Mouse (Mus musculus): Measurements from ENCODE around the gene Rc3h1. TPM values are rescaled to one million over a fixed set of nuclear protein-coding genes. Genes with fewer than 3 reads are reported as not detected.
"Not testable (repeated sequence)": the region's sequence is repeated elsewhere in the genome, so short reads cannot be mapped to it uniquely, and the experiment has no call there.

Gene Rc3h1
- 3.9 and 4.8 TPM in 2 replicates for polyA plus RNA-seq (2015; fragmentation: Nextera tagmentation; extraction: Ambion mirVana)

GRCm38 (mm10) chr1:160906057-160906557, at the start of gene Rc3h1:
Gene Rc3h1, plus strand, starts transcription at chr1:160906418.
- Histone ChIP-seq H3K9ac (peak within 1 kb of the TSS; percentile 99), H3K9me3 (replicated peaks) (no peaks in the 10 kb centered on the region), H3K4me2 (peak within 1 kb of the TSS; percentile 81), H3K4me3 (replicated peaks) (peak within 1 kb of the TSS; percentile 98), H3K36me3 (replicated peaks) (no peaks in the 10 kb centered on the region), H3K4me1 (replicated peaks) (peaks cover 37% of the 10 kb centered on the region), H3K27ac (replicated peaks) (peak within 1 kb of the TSS; percentile 96), H3K27me3 (peaks cover 15% of the 10 kb centered on the region; the same call in 1 of the 2 replicates)
- peak; percentile 96 for ATAC-seq (ENCODE audit: insufficient read depth)
- under 1% methylated on average over 45 of the region's 45 CpGs for WGBS (ENCODE audit: insufficient replicate concordance)

- no peaks in the 10 kb centered on the region for H3K27me3 ChIP-seq
- no peak overlapping the region for H3K27ac ChIP-seq (replicated peaks)
- no peaks in the 10 kb centered on the region for H3K9me3 ChIP-seq (replicated peaks)
- H3K9ac ChIP-seq, result no peak overlapping the region
- H3K36me3 ChIP-seq (replicated peaks), result no peaks in the 10 kb centered on the region
- no peaks in the 10 kb centered on the region for H3K4me1 ChIP-seq (replicated peaks)
- no peak overlapping the region for H3K4me2 ChIP-seq
- ATAC-seq (ENCODE audit: insufficient read depth), result no peak
- 55% methylated on average over 3 of the region's 3 CpGs for WGBS (ENCODE audit: insufficient replicate concordance)
- no peak overlapping the region for H3K4me3 ChIP-seq (replicated peaks)
Observed at GRCm38 (mm10) chr1:160858132-160858531, 48.1 kb upstream of the Rc3h1 start.

DNA sequence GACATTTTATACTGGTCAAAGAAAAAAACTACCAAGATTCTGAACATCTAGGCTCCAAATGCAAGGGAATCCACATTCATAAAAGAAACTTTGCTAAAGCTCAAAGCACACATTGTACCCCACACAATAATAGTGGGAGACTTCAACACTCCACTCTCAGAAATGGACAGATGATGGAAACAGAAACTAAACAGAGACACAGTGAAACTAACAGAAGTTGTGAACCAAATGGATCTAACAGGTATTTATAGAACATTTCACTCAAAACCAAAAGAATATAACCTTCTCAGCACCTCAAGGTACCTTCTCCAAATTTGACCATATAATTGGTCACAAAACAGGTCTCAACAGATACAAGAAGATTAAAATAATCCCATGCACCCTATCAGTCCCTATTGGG, 46.3 kb upstream of the Rc3h1 start:
- not testable (repeated sequence) for H3K9ac ChIP-seq; ATAC-seq (ENCODE audit: insufficient read depth); H3K27me3 ChIP-seq; H3K4me2 ChIP-seq; H3K4me1 ChIP-seq (replicated peaks); H3K9me3 ChIP-seq (replicated peaks); H3K4me3 ChIP-seq (replicated peaks); H3K36me3 ChIP-seq (replicated peaks); H3K27ac ChIP-seq (replicated peaks)

DNA sequence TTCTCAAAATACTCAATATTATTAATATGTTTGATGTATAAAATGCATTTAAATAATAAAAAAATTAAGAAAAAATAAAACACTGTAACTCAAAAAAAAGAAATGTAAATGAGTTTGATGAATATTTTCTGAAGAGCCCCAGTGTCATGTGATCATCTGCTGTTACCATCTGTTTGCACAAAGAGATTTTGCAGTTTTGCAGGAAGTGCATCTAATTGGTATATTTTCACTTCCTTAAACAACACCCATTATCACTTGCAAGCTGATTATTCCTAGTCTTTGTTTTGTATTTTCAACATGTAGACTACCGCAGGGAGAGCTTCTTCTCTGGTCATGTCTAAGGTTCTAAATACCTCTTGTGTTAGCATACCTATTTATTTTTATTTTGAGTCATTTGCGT, 45.1 kb upstream of the Rc3h1 start:
- 76% methylated on average over 2 of the region's 2 CpGs for WGBS (ENCODE audit: insufficient replicate concordance)
- H3K27ac ChIP-seq (replicated peaks), result no peak overlapping the region
- no peak overlapping the region for H3K4me3 ChIP-seq (replicated peaks)
- H3K36me3 ChIP-seq (replicated peaks), result no peaks in the 10 kb centered on the region
- no peak overlapping the region for H3K9ac ChIP-seq
- no peaks in the 10 kb centered on the region for H3K27me3 ChIP-seq
- ATAC-seq (ENCODE audit: insufficient read depth), result no peak
- no peaks in the 10 kb centered on the region for H3K4me1 ChIP-seq (replicated peaks)
- no peak overlapping the region for H3K4me2 ChIP-seq
- H3K9me3 ChIP-seq (replicated peaks), result no peaks in the 10 kb centered on the region

DNA sequence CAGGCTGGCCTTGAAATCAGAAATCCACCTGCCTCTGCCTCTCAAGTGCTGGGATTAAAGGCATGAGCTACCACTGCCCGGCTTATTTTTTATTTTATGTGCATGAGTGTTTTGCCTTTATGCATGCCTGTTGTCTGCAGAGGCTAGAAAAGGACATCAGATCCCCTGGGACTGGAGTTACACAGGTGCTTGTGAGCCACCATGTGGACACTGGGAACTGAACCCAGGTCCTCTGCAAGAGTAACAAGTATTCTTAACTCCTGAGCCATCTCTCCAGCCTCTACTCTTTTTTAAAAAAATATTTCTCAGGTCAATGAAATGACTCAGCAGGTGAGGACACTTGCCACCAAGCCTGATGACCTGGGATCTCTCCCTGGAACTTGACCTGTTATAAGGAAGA, 44.6 kb upstream of the Rc3h1 start:
- Histone ChIP-seq H3K4me1 (replicated peaks) (no peaks in the 10 kb centered on the region), H3K9ac (no peak overlapping the region), H3K9me3 (replicated peaks) (no peaks in the 10 kb centered on the region), H3K27me3 (no peaks in the 10 kb centered on the region), H3K27ac (replicated peaks) (no peak overlapping the region), H3K4me3 (replicated peaks) (no peak overlapping the region), H3K36me3 (replicated peaks) (no peaks in the 10 kb centered on the region), H3K4me2 (no peak overlapping the region)
- 61% methylated on average over 1 of the region's 1 CpGs for WGBS (ENCODE audit: insufficient replicate concordance)
- ATAC-seq (ENCODE audit: insufficient read depth), result no peak

GRCm38 (mm10) chr1:160863027-160863426, 43.2 kb upstream of the Rc3h1 start:
- Histone ChIP-seq H3K9ac (no peak overlapping the region), H3K4me2 (no peak overlapping the region), H3K36me3 (replicated peaks) (no peaks in the 10 kb centered on the region), H3K4me1 (replicated peaks) (no peaks in the 10 kb centered on the region), H3K9me3 (replicated peaks) (no peaks in the 10 kb centered on the region), H3K27me3 (no peaks in the 10 kb centered on the region), H3K27ac (replicated peaks) (no peak overlapping the region), H3K4me3 (replicated peaks) (no peak overlapping the region)
- ATAC-seq (ENCODE audit: insufficient read depth), result no peak
- 46% methylated on average over 4 of the region's 4 CpGs for WGBS (ENCODE audit: insufficient replicate concordance)

GRCm38 (mm10) chr1:160874757-160875156, 31.5 kb upstream of the Rc3h1 start:
- no peak overlapping the region for H3K9ac ChIP-seq
- H3K4me2 ChIP-seq, result no peak overlapping the region
- H3K4me3 ChIP-seq (replicated peaks), result no peak overlapping the region
- H3K36me3 ChIP-seq (replicated peaks), result no peaks in the 10 kb centered on the region
- no peaks in the 10 kb centered on the region for H3K4me1 ChIP-seq (replicated peaks)
- WGBS (ENCODE audit: insufficient replicate concordance), result 23% methylated on average over 1 of the region's 1 CpGs
- H3K27ac ChIP-seq (replicated peaks), result no peak overlapping the region
- H3K9me3 ChIP-seq (replicated peaks), result no peaks in the 10 kb centered on the region
- no peak for ATAC-seq (ENCODE audit: insufficient read depth)
- no peaks in the 10 kb centered on the region for H3K27me3 ChIP-seq

- Histone ChIP-seq H3K36me3 (replicated peaks) (no peaks in the 10 kb centered on the region), H3K9me3 (replicated peaks) (no peaks in the 10 kb centered on the region), H3K27ac (replicated peaks) (no peak overlapping the region), H3K27me3 (no peaks in the 10 kb centered on the region), H3K9ac (no peak overlapping the region), H3K4me2 (no peak overlapping the region), H3K4me1 (replicated peaks) (no peaks in the 10 kb centered on the region), H3K4me3 (replicated peaks) (no peak overlapping the region)
- ATAC-seq (ENCODE audit: insufficient read depth), result no peak
- 76% methylated on average over 4 of the region's 4 CpGs for WGBS (ENCODE audit: insufficient replicate concordance)
Observed at GRCm38 (mm10) chr1:160876968-160877367, 29.2 kb upstream of the Rc3h1 start.

GRCm38 (mm10) chr1:160878485-160878884, 27.7 kb upstream of the Rc3h1 start:
- Histone ChIP-seq H3K4me2 (no peak overlapping the region), H3K4me1 (replicated peaks) (no peaks in the 10 kb centered on the region), H3K27ac (replicated peaks) (no peak overlapping the region), H3K4me3 (replicated peaks) (no peak overlapping the region), H3K27me3 (no peaks in the 10 kb centered on the region), H3K36me3 (replicated peaks) (no peaks in the 10 kb centered on the region), H3K9ac (no peak overlapping the region), H3K9me3 (replicated peaks) (no peaks in the 10 kb centered on the region)
- WGBS (ENCODE audit: insufficient replicate concordance), result 23% methylated on average over 4 of the region's 4 CpGs
- ATAC-seq (ENCODE audit: insufficient read depth), result no peak

DNA sequence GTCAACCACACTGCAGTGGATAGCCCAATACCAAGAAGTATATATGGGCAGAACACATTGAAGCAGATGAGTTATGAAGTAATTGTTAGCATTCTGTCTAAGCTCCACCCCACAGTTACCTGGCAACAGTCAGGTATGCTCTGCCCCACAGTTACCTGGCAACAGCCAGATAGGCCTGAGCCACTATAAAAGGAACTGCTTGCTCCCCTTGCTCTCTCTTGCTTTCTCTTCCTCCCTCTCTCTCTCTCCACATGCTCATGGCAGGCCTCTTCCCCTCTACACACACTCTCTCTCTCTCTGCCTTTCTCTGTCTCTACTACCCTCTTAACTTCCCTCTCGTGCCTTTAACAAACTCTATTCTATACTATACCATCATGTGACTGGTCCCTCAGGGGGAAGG, 24.8 kb upstream of the Rc3h1 start:
- H3K4me2 ChIP-seq; ATAC-seq (ENCODE audit: insufficient read depth); H3K27me3 ChIP-seq; H3K4me1 ChIP-seq (replicated peaks); H3K36me3 ChIP-seq (replicated peaks); H3K9me3 ChIP-seq (replicated peaks); H3K4me3 ChIP-seq (replicated peaks); H3K27ac ChIP-seq (replicated peaks); H3K9ac ChIP-seq: not testable (repeated sequence)
- WGBS (ENCODE audit: insufficient replicate concordance), result 40% methylated on average over 1 of the region's 1 CpGs

DNA sequence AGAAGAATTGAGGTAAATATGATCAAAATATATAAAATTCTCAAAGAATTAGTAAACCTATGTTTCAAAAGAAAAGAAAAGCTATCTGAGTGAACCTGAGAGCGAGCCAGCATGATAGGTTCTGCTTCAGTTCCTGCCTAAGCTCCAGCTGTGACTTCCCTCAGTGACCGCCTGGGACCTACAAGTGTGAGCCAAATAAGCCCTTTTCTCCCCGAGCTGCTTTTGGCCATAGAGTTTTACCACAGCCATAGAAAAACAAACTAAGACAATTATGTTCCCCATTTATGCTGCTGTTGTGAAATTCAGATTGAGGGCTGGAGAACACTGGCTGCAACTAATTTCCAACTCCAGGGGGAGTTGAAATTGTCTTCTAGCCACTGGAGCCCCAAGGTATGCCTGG, 24.2 kb upstream of the Rc3h1 start:
- Histone ChIP-seq H3K9ac (no peak overlapping the region), H3K27me3 (no peaks in the 10 kb centered on the region), H3K4me2 (no peak overlapping the region), H3K9me3 (replicated peaks) (no peaks in the 10 kb centered on the region), H3K4me3 (replicated peaks) (no peak overlapping the region), H3K27ac (replicated peaks) (no peak overlapping the region), H3K36me3 (replicated peaks) (no peaks in the 10 kb centered on the region), H3K4me1 (replicated peaks) (no peaks in the 10 kb centered on the region)
- no peak for ATAC-seq (ENCODE audit: insufficient read depth)
- WGBS (ENCODE audit: insufficient replicate concordance), result 61% methylated on average over 3 of the region's 3 CpGs

DNA sequence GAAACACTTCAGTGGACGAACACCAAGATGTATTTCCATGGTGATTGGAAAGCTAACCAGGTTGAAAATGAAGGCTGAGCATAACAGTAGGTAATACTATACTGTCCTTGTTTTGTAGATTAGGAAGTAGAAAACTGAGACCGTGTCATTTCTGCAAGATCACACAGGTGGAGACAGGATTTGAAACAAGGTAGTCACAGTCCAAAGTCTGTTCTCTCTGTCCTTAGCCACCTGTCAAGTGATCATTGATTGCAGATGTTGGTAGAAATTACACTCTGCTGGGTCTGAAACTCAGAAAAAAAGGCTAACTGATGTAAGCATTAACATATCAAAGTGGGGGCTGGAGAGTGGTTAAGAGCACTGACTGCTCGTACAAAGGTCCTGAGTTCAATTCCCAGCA, 21.9 kb upstream of the Rc3h1 start:
- no peak overlapping the region for H3K27ac ChIP-seq (replicated peaks)
- H3K9me3 ChIP-seq (replicated peaks), result no peaks in the 10 kb centered on the region
- H3K27me3 ChIP-seq, result no peaks in the 10 kb centered on the region
- WGBS (ENCODE audit: insufficient replicate concordance), result 65% methylated on average over 3 of the region's 3 CpGs
- H3K4me3 ChIP-seq (replicated peaks), result no peak overlapping the region
- H3K36me3 ChIP-seq (replicated peaks), result no peaks in the 10 kb centered on the region
- no peak overlapping the region for H3K9ac ChIP-seq
- H3K4me1 ChIP-seq (replicated peaks), result no peaks in the 10 kb centered on the region
- H3K4me2 ChIP-seq, result no peak overlapping the region
- ATAC-seq (ENCODE audit: insufficient read depth), result no peak
